ENCODE assay signal across 9 mouse cellular contexts in the genomic region with DNA sequence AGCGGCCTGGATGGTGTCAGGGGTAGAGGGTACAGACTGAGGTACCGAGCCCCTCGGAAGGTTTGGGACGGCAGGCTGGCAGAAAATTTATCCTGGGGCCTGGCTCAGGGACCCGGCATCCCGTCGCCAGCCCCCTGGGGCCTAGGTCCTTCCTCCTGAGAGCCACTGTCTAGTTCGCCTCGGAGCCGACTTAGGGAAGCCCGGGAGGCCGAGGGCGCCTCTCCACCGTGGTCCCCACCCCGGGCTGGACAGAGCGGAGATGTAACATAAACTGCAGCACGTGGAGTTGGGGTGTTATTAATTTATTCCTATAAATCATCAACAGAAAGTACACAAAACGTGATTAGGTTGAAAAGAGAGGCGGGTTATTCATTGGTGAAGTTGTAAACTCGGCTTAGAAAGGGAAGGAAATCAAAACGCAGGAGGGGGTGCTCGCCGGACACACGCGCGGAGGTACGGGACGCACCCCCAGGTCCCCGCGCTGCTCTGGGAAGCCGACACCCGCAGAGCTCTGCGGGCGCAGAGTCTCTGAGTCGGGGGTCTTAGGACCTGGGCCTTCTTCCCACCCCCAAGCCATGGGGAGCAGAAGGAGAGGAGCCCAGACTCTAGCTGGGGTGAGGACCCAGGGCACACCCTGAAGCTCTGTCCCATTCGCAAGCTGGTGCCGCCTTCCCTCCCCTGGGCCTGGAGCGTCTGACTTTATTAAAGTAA. TPM values are rescaled to one million over a fixed set of nuclear protein-coding genes. Genes with fewer than 3 reads are reported as not detected.
DNase-seq lines count a peak whose midpoint lies in the region; ATAC-seq and TF ChIP-seq lines count a peak whose summit lies in the region.
"Had no signal": no experiment of that assay in that cellular context is flagged by ENCODE, and none has a peak within 500 bp of the region (broad histone marks: within the 10 kb centered on the region; RNA-seq: fewer than 3 reads in every experiment).

No protein-coding gene starts in this region.

- H3K4me3 ChIP-seq in E14TG2a.4 (replicated peaks; ENCODE audit: low read length), result peak overlapping the region; percentile 71
- peak overlapping the region; percentile 34 for H3K4me3 ChIP-seq in liver, embryonic 11.5 days (ENCODE audit: low read depth, low read length)
- H3K4me3 ChIP-seq: hindbrain, embryonic 15.5 days had no signal

- no peak for ATAC-seq in cerebellum, adult (ENCODE audit: insufficient number of reproducible peaks, low FRiP score, low TSS enrichment)
- no peak for ATAC-seq in liver, embryonic 11.5 days (replicated peaks; ENCODE audit: low FRiP score)
- no peak for ATAC-seq in activated CD4-positive, CD25-positive, alpha-beta regulatory T cell, adult 4 months

- peak overlapping the region; percentile 56 for H3K4me2 ChIP-seq in liver, embryonic 11.5 days
- H3K4me2 ChIP-seq: hindbrain, embryonic 15.5 days had no signal

- H3K9ac ChIP-seq in liver, embryonic 11.5 days (ENCODE audit: low read depth, low read length), result no peak overlapping the region
- H3K9ac ChIP-seq: hindbrain, embryonic 15.5 days had no signal

- peaks cover 84% of the 10 kb centered on the region for H3K27me3 ChIP-seq in E14TG2a.4 (ENCODE audit: insufficient read depth, low read length)
- H3K27me3 ChIP-seq in liver, embryonic 11.5 days (replicated peaks; ENCODE audit: control insufficient read depth, insufficient read depth, low read length), result peaks cover 78% of the 10 kb centered on the region

- H3K4me1 ChIP-seq in E14TG2a.4 (replicated peaks; ENCODE audit: low read depth, low read length), result peaks cover 44% of the 10 kb centered on the region
- H3K4me1 ChIP-seq in liver, embryonic 11.5 days (replicated peaks; ENCODE audit: control insufficient read depth, insufficient read depth, low read length), result no peaks in the 10 kb centered on the region

- H3K27ac ChIP-seq in liver, embryonic 11.5 days (ENCODE audit: low read depth, low read length), result peak overlapping the region; percentile 32; the same call in 1 of the 2 replicates
- H3K27ac ChIP-seq: hindbrain, embryonic 15.5 days had no signal

- no peak for TF ChIP-seq CTCF in E14TG2a.4 (conservative IDR thresholded peaks at IDR 0.05; ENCODE audit: low read length)

- H3K36me3 ChIP-seq in E14TG2a.4 (ENCODE audit: insufficient read depth, low read length), result no peaks in the 10 kb centered on the region
- H3K36me3 ChIP-seq in liver, embryonic 11.5 days (ENCODE audit: control insufficient read depth, insufficient read depth, low read length), result no peaks in the 10 kb centered on the region
- H3K36me3 ChIP-seq: hindbrain, embryonic 15.5 days had no signal

- intact Hi-C loops in heart, postnatal 14 days (cut with DNase I), result no loop called here

- H3K9me3 ChIP-seq in E14TG2a.4 (ENCODE audit: low read length), result no peaks in the 10 kb centered on the region
- no peaks in the 10 kb centered on the region for H3K9me3 ChIP-seq in liver, embryonic 11.5 days (ENCODE audit: control insufficient read depth, low read length)
- H3K9me3 ChIP-seq: hindbrain, embryonic 15.5 days had no signal

- 1% methylated on average over 38 of the region's 38 CpGs for WGBS in liver, embryonic 11.5 days

- peak; percentile 19 to 35 for DNase-seq in cerebellum, postnatal 10 days
- DNase-seq in heart, postnatal 14 days, result peak; percentile 5 to 9
- DNase-seq in liver, embryonic 11.5 days (ENCODE audit: low spot score), result peak; percentile 46
- DNase-seq in T-cell, adult 2 months (ENCODE audit: low spot score), result no peak
- no peak for DNase-seq in urinary bladder, postnatal 25 days (ENCODE audit: low spot score)

RNA-seq across cellular contexts. Expression of gene Hnf1b, which starts 2.8 kb away (rescaled TPM):
- total RNA-seq in heart, postnatal 14 days (2021), result not detected
- 4.5 and 5.0 TPM in 2 replicates for polyA plus RNA-seq in liver, embryonic 11.5 days (2014; fragmentation: Nextera tagmentation; extraction: Ambion mirVana)
- not detected for polyA plus RNA-seq in activated CD4-positive, CD25-positive, alpha-beta regulatory T cell, adult 4 months (2017; shearing (Covaris generic))

Comparison
In these comparisons a context has a peak if more than half of its experiments do, and no peak if none do; other contexts are left out.
1. DNase-seq: peak in cerebellum, postnatal 10 days (2 of 2), heart, postnatal 14 days (2 of 2) and liver, embryonic 11.5 days (single experiment); none in T-cell, adult 2 months (single experiment) and urinary bladder, postnatal 25 days (single experiment).